Mouse (Mus musculus): ENCODE data around the gene Arid3b.

GRCm38 (mm10) chr9:57775026-57775425, 61.6 kb downstream of the Arid3b start:
- no peak for TF ChIP-seq CTCF (IDR thresholded peaks at IDR 0.05; ENCODE audit: borderline replicate concordance, control insufficient read depth, extremely low read depth, insufficient read depth, low read length, poor library complexity)
- no peak for TF ChIP-seq POLR2A (IDR thresholded peaks at IDR 0.05; ENCODE audit: control insufficient read depth, extremely low read depth, insufficient read depth, low read length, poor library complexity)
